Mouse (Mus musculus) heart, postnatal 25 days (tissue): ENCODE results near the gene Neurl1b. TPM values are rescaled to one million over a fixed set of nuclear protein-coding genes. Genes with fewer than 3 reads are reported as not detected.
A peak's percentile ranks its signal among the peaks of the same experiment; 100 is the strongest.

ENCODE experiments used
- DNase-seq: peaks from one replicate; pipeline ENCODE4 v3.0.0; 2022; ENCODE audit warnings: low spot score
- intact Hi-C: fragments of 180-260 bp; cut with DNase I; formaldehyde crosslinking; loops from one replicate; pipeline ENCODE4 v1.15.1; 2025
- total RNA-seq, 2 experiments: library from RNA; stranded (reverse); gene quantifications; 2 replicates each; pipeline ENCODE4 v1.2.3; 2021

Neurl1b gene
- total RNA-seq, 2 experiments from 2014 or later: 4.7 to 6.3 TPM

DNA sequence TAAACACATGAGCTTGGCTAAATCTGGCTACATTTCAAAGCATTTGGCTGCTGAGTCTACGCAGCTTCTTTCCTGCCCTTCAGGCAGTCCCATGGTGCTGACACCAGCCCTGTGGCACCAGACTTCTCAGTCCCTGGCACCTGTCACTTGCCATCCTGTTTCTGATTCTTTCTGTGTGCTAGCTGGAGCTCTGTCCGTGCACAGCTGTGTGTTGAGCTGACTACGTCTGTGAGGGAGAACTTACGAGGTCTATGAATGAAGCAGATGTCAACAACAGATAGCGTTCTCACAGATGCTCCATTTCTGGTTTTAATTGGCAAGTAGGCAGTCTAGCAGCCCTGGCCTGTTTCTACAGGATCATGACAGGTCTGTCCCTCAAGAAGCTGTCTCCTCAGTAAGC is 24.0 kb upstream of the Neurl1b start:
- intact Hi-C loops: no loop called here
- no peak for DNase-seq

DNA sequence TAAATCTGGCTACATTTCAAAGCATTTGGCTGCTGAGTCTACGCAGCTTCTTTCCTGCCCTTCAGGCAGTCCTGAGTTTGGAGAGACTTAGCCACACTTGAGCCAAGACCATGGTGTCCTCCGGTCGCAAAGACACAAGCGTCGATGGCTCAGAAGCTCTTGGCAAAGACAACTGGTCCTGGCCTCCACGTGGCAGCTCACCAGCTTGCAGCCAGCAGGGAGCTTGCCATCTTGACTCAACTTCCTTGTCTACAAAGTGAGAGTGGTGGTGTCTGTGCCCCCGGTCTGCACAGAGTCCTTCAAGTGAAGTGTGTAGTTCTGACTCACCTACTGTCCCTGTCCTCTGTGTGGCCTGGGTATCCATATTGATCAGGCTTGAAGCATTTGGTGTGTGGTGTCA is 22.3 kb upstream of the Neurl1b start:
- intact Hi-C loops: no loop called here
- no peak for DNase-seq

DNA sequence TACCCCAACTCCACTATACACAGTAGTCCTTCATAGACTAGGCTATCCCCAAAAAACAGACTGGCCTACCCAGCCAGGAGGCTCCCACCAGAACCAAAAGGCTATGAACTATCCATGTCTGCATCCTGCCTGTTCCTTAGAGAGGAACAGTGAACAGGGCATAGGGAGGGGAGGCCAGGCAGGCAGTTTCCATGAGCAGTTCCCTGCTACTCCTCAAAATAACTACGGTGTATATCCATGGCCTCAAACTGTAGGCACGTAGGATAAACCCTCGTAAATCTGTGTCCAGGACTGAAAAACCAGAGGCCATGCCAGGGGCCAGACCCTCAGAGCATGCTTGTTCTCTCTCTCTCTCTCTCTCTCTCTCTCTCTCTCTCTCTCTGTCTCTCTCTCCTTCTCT is 17.9 kb upstream of the Neurl1b start:
- DNase-seq: no peak
- intact Hi-C loops: no loop called here

GRCm38 (mm10) chr17:26397339-26397738 is 17.3 kb upstream of the Neurl1b start:
- DNase-seq: peak; percentile 54
- intact Hi-C loops: no loop called here

DNA sequence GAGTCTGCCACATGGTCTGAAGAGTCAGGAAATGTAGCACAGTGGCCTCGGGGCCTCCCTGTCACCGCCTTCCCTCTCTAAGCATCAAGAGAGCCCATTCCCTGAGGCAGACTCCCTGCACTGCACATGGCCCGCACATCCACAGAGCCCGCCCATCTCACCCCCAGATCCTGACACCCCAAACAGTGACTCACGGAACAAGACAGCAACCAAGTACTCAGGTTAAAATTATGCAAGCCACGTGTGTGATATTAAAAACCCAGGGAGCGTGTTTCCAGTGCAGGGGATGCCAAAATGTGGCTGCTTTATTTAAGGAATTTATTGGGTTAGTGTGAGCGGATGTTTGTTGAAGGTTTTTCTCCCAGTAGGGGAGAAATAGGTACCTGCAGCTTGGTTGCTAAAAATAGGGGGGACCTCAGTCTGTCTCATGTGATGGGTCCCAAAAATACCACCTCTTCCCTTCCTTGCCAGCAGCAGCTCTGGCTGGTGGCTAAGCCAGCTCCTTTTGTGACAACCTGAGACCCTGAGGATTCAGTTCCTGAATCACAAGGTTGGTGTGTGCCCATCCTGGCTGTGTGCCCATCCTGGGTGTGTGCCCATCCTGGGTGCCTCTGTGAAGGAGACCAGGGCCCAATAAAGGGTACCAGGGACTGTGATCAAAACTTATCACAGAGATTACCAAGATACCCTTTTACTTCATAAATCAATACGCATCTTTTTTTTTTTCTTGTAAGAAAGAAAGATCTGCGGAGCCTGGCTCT is 9.1 kb upstream of the Neurl1b start:
- DNase-seq: no peak
- intact Hi-C loops: no loop called here

DNA sequence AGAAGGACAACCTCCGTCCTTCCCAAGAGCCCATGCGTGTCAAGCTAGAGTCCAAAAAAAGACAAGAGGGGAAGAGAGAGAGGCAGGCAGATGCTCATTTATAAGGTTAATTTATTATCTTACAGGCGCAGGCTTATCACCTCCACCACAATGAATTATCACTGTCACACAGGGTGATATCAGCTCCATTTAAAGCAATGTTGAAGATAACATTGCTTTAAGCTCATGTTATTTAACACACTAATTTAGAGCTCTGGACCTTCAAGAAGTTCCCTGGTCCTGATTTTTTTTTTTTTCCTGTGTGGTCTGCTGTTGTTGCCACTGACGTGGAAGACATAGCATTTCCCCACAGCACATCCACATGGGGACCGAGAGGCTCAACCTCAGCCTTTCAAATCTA is 1.7 kb upstream of the Neurl1b start:
- intact Hi-C loops: no loop called here
- DNase-seq: no peak

GRCm38 (mm10) chr17:26414184-26414522 is 476 bp upstream of the Neurl1b start:
- intact Hi-C loops: loop anchor here (2.0 kb wide), 1 partner anchor 29 kb away; no protein-coding TSS in a partner anchor
- DNase-seq: no peak

- intact Hi-C loops: loop anchor here (2.0 kb wide), 1 partner anchor 31 kb away; no protein-coding TSS in a partner anchor
- DNase-seq: no peak
Measured at GRCm38 (mm10) chr17:26415355-26415865, 781 bp downstream of the Neurl1b start.

GRCm38 (mm10) chr17:26416141-26416540 is 1.5 kb downstream of the Neurl1b start:
- intact Hi-C loops: no loop called here
- no peak for DNase-seq

DNA sequence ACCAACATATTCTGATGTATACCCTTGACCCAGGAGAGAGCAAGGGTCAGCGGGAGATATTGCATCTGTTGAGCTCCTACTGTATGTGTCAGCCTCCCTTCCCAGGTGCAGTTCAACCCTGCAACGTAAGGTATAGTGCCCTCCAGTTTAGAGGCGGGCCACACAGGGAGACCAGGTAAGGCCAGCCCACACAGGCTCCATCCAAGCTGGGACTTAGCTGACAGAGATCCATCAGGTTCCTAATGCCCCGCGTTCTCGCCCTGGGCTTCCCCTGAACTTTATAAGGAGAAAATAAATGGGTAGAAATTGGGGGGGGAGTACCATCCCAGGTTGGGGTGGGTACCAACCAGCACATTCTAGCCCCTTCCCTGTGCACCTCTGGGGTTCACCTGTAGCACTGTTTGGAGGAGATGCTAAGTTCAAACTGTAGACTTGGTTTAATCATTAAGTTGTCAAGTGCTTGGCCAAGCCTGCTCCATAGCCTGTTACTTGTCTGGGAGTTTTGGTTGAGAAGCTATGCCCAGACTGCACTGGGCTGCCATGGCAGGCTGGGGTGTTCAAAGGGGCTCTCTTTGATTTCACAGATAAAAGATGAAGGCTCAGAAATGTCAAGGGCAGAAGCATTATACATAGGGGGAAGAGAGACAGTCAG is 3.3 kb downstream of the Neurl1b start:
- no peak for DNase-seq
- intact Hi-C loops: no loop called here

GRCm38 (mm10) chr17:26420491-26421247 is 6.0 kb downstream of the Neurl1b start:
- no peak for DNase-seq
- intact Hi-C loops: loop anchor here (2.0 kb wide), 1 partner anchor 106 kb away; no protein-coding TSS in a partner anchor

DNA sequence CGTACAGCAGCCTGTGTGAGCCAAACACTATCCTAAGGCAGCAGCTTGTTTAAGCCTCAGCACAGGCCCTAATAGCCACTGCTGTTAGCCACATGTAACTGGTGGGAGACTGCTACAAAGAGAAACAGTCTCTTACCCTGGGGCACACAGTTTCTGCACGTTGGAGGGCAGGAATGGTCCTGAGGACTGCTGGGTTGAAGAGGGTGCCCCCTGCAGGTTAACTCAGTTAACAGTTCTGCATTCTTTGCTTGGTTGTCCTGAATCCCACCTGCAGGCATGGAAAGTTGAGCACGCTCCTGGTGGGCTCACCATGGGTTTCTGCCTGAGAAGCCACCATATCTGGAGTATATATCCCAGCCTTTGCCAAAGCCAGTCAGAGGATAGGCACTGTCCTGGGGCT is 6.9 kb downstream of the Neurl1b start:
- no peak for DNase-seq
- intact Hi-C loops: loop anchor here (2.0 kb wide), 1 partner anchor 107 kb away; no protein-coding TSS in a partner anchor

GRCm38 (mm10) chr17:26422390-26422789 is 7.8 kb downstream of the Neurl1b start:
- no peak for DNase-seq
- intact Hi-C loops: no loop called here

GRCm38 (mm10) chr17:26423967-26424641 is 9.5 kb downstream of the Neurl1b start:
- intact Hi-C loops: no loop called here

GRCm38 (mm10) chr17:26424973-26425735 is 10.5 kb downstream of the Neurl1b start:
- intact Hi-C loops: no loop called here
- peak; percentile 83 for DNase-seq

More at GRCm38 (mm10) chr17:26423967-26424641, 9.5 kb downstream of the Neurl1b start:
- no peak for DNase-seq

GRCm38 (mm10) chr17:26433295-26433694 is 18.7 kb downstream of the Neurl1b start:
- DNase-seq: no peak
- intact Hi-C loops: no loop called here

DNA sequence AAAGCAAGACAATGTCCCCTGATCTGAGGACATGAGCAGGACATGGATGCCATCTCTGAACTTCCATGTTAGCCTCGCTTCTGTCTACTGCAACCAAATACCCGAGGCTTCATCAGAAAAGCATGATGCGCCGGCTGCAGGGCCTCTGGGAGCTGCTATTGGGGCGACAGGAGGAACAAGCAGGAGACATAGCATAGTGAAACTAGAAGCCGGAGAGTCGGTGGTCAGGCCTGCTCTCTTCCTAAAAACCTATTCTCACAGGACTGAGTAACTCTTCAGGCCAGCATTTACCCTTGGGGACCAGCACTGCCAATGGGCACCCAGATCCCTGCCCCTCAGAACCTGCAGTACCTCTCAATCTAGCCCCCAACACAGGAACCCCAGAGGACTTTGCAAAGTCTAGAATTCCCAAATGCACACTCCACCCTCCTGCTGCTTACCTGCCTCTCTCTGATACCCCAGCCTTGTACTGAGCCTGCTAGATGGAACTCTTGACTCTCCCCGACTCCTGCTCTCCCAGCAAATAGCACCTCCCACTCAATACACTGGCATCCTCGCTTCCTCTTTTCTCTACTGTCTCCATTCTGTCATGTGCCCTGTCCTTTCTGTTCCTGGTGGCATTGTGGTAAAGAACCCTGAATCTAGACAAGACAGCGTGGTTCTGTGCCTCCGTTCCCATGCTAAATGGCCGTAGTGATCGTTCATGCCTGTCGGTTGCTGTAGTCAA is 22.6 kb downstream of the Neurl1b start:
- intact Hi-C loops: no loop called here

DNA sequence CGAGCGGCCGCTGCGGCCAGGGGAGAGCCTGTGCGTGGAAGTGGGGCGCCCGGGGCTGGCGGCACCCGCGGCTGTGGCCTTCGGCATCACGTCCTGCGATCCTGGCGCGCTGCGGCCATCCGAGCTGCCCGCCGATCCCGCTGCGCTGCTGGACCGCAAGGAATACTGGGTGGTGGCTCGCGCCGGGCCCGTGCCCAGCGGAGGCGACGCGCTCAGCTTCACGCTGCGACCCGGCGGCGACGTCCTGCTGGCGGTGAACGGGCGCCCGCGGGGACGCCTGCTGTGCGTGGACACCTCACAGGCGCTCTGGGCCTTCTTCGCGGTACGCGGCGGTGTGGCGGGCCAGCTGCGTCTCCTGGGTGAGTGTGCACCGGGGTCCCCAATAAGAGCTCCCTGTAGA is 24.4 kb downstream of the Neurl1b start:
- intact Hi-C loops: no loop called here
- DNase-seq: no peak

More for the DNA sequence above, 22.6 kb downstream of the Neurl1b start:
- DNase-seq: no peak

DNA sequence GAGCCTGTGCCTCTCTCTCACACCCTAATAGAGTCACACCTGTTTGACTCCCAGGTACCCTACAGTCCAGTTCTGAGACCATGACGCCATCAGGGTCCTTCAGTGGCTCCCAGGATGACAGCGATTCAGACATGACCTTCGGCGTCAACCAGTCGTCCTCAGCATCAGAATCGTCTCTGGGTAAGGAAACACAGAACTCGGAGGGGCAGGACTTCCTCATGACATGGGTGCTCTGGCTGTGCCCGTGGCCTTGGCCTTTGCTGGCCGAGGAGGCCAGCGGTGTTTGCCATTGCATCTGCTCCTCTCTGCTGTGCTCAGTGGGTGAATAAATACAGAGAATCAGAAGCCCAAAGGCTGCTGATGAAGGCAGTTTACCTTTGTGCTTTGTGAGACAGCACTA is 26.4 kb downstream of the Neurl1b start:
- no peak for DNase-seq
- intact Hi-C loops: no loop called here
